Mouse (Mus musculus): ENCODE data around the gene Zfpl1.

GRCm38 (mm10) chr19:6071261-6071660 is 13.5 kb downstream of the Zfpl1 start:
- no peak for TF ChIP-seq CTCF (IDR thresholded peaks at IDR 0.05; ENCODE audit: extremely low read depth, insufficient read depth, insufficient read length, insufficient replicate concordance)
- no peak; the same call in 1 of the 2 replicates for TF ChIP-seq POLR2A (IDR thresholded peaks at IDR 0.05; ENCODE audit: low read depth, low read length)
